Mouse (Mus musculus): ENCODE measurements around the gene Rp9.
"Not testable (repeated sequence)": the region's sequence is repeated elsewhere in the genome, so short reads cannot be mapped to it uniquely, and the experiment has no call there.

The Rp9 gene

DNA sequence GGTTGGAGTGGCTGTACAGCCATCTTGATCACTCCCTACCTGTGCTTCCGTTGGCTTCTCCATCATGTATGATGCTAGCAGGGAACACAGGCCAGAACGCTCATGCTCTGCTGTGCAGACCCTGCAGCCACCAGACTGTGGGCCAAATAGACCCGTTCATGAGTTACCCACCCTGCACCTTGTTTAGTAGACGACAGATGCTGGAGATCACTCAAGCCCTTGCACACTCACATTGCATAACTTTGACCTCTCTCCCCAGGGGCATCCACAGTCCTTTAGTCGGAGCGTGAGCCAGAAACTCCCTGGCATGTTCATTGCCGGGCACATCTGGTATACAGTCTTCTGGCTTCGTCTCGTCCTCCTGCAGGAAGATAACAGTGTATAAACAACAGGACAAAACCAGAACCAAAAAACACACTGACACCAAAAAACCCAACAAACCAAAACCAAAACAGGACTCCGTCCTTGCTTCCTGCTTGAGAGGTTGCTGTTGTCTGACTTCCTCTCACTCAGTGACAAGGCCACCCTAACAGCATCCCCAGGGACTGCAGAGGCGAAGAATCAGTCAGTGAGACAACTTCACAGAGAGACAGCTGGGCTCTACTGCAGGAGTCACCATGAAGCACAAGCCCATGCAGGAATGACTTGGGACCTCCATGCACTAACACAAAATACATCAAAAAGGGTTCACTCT lies 12.3 kb downstream of the Rp9 start:
- DNase-seq = no peak

DNA sequence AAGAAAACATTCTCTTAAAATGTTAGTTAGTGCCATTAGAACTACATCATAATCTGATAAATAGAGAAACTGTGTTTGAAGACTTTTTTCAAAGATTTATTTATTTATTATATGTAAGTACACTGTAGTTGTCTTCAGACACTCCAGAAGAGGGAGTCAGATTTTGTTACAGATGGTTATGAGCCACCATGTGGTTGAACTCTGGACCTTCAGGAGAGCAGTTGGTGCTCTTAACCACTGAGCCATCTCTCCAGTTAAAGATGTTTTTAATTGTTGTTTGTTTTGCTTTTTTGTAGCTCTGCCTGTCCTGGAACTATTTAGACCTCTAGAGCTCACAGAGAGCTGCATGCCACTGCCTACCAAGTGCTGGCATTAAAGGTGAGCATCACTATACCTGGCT lies 14.5 kb downstream of the Rp9 start:
- DNase-seq = no peak

GRCm38 (mm10) chr9:22453990-22454389 lies 15.6 kb downstream of the Rp9 start, which contains the start of gene Gm17545:
Gene Gm17545, plus strand, starts transcription at chr9:22454290.
- not testable (repeated sequence) for DNase-seq

DNA sequence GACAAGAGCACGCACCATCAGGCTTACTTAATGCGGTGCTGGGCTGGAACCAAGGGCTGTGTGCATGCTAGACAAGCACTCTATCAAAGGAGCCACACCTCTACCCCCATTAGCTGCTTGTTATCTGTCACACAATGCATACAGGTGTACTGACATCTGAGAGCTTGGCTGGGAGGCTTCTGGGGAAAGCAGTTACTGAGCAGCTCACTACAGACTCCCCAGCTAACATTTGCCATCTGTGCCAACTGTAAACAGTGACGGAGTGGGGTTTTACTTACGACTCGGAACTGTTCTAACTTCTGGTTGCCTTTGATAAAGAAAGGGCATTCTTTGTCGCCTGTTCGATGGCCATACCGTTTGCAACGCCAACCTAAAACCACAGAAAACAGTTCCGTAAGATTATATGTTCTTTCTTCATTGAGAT lies 16.0 kb downstream of the Rp9 start:
- DNase-seq = no peak

- no peak for DNase-seq
Measured at GRCm38 (mm10) chr9:22452697-22453096, 16.8 kb downstream of the Rp9 start.

- DNase-seq = no peak
Measured at GRCm38 (mm10) chr9:22449209-22449608, 20.3 kb downstream of the Rp9 start.

DNA sequence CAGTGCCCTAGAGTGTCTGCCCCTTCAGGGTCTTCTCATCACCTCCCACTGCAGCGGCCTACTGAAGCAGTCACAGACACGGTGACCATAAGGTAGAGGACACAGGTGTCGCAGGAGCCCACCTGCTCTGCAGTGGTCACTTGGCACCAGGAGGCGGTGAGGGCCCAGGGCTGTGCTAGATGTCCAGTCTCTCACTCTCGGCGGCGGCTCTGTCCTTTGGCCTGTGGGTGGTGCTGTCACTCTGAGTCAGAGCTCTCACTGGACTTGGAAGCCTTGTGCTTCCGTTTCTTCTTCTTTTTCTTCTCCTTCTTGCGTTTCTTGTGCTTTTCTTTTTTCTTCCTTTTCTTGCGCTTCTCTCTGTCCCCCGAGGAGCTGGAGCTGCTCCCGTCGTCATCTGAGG lies 21.1 kb downstream of the Rp9 start:
- no peak for DNase-seq

GRCm38 (mm10) chr9:22447213-22447612 lies 22.3 kb downstream of the Rp9 start:
- DNase-seq = no peak

- DNase-seq = no peak
Measured at GRCm38 (mm10) chr9:22445123-22445522, 24.4 kb downstream of the Rp9 start.

- DNase-seq = no peak
Measured at GRCm38 (mm10) chr9:22443157-22443556, 26.4 kb downstream of the Rp9 start.

DNA sequence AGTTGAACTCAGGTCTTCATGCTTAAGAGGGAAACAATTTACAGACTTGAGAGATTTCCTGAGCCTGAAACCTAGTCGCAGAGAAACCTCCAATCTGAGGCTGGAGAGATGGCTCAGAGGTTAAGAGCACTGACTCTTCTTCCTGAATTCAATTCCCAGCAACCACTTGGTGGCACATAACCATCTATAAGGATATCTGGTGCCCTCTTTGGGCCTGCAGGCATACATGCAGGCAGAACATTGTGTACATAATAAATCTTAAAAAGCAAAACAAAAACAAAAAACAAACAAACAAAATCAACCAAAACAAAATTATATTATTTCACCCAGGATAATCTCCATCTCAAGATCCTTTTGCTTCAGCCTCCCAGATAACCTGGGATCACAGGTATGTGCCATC lies 30.7 kb downstream of the Rp9 start:
- no peak for DNase-seq

GRCm38 (mm10) chr9:22434101-22434500 lies 35.4 kb downstream of the Rp9 start:
- no peak for DNase-seq

GRCm38 (mm10) chr9:22433221-22433620 lies 36.3 kb downstream of the Rp9 start:
- no peak for DNase-seq

GRCm38 (mm10) chr9:22430315-22430840 lies 39.2 kb downstream of the Rp9 start:
- no peak for DNase-seq

GRCm38 (mm10) chr9:22429533-22430241 lies 39.9 kb downstream of the Rp9 start:
- no peak for DNase-seq

- DNase-seq = no peak
Measured at GRCm38 (mm10) chr9:22428666-22429410, 40.7 kb downstream of the Rp9 start.

DNA sequence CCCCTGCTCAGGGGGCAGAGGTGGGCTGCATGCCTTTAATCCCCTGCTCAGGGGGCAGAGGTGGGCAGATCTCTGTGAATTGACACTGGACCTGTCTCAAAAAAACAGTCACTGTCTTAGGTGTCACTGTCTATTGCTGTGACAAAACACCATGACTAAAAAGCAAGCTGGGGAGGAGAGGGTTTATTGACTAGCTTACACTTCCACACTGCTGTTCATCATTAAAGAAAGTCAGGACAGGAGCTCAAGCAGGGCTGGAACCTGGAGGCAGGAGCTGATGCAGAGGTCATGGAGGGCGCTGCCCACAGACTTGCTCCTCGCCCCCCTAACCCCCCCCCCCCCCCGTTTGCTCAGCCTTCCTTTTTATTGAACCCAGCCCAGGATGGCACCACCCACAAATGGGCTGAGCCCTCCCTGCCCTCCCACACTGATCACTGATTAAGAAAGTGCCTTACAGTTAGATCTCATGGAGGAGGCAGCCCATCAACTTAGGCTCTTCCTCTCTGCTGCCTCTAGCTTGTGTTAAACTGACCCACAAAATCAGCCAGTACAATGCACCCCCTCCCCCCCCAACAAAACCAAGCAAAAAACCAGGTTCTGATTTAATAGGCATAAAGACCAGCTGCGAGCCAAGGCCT lies 41.4 kb downstream of the Rp9 start:
- DNase-seq = no peak

DNA sequence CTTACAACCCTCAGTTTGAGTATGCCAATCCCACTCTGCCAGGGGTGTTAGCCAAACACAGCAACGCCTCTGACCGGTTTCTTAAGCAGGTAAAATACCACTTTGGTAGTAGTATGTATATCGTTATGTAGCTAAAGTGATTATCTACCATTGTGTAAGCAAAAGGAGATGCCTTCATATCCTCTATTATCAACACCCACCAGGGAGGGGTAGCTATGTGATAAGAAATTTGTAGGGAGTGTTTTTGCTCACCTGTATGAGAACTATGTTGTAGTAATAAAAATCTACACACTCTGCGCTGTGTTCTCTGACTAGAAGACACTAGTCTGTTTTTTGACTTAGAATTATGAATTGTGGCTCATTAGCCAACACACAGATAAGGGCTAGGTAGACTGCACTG lies 44.8 kb downstream of the Rp9 start:
- no peak for DNase-seq

GRCm38 (mm10) chr9:22424196-22424595 lies 45.3 kb downstream of the Rp9 start:
- no peak for DNase-seq

- no peak for DNase-seq
Measured at GRCm38 (mm10) chr9:22423507-22423906, 46.0 kb downstream of the Rp9 start.

- no peak for DNase-seq
Measured at GRCm38 (mm10) chr9:22422559-22422958, 47.0 kb downstream of the Rp9 start.

- DNase-seq = no peak
Measured at GRCm38 (mm10) chr9:22420491-22420890, 49.1 kb downstream of the Rp9 start.

DNA sequence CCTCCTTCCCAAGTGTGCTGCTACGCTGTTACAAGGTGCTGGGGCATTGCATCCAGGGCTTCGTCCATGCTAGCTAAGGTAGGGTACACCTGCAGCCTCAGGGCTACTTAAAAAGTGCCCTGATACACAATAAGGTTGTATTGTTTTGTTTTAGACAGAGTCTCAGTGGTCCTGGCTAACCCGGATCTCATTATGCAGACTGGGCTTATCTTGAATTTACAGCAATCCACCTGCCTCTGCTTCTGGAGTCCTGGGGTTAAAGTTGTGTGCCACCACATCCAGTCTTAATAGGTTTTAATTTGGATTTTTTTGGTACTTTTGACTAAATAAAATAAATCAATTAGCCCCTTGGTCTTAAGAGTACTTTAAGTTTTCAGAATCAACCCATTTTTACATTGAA lies 49.7 kb downstream of the Rp9 start:
- DNase-seq = no peak
